Mouse (Mus musculus): ENCODE measurements at regions not wholly inside any gene's neighbourhood (a gene's known extent, or its start where the extent isn't known, plus 50 kb on each side); places are given as distances from the start of the nearest gene placed in this dataset.

DNA sequence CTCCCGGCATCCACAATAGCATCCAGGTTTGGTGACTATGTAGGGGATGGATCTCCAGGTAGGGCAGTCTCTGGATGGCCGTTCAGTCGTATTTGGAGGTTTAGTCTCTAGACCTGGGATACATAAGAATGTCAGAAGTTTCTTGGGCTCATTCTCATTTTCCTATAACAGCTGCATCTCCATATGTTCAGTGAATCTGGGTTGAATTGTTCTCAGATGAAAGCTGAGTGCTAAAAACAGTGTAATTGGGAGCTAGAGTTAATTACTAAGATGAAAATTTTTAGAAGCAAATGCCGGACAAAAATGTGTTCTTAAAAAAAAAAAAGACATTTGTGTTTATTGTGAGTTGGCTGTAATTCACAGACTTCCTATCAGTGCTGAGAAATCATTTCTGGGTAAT is 57.3 kb upstream of the Myo16 start:
- no peak for DNase-seq

DNA sequence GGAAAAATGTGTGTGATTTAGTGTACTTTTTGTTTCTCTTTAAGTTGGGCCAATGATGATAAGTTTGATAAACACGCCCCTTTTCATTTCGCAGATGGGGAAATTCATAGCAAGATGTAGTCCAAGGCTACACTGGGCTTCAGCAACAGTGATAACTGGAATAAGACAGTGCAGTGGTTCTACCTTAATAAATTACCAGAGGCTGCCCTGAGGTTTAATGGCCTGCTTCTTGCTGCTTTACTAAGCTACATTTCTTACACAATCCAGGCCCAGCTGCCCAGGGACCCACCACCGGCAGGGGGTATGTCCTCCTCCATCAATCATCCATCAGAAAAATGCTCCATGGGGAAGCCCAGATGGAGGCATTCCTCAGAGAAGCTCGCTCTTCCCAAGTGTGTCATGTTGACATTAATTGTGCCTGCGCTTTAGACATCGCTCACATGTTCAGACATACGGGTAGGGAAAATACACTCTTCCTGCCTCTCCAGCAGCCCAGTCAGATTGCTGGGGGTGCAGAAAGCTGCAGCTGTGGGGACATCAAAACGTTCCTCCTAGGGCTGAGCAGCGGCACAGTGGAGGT is 56.7 kb upstream of the Myo16 start:
- DNase-seq = peak; percentile 68
